Mouse (Mus musculus) E14TG2a.4 (cell line): ENCODE measurements at regions not wholly inside any gene's neighbourhood (a gene's known extent, or its start where the extent isn't known, plus 50 kb on each side); places are given as distances from the start of the nearest gene placed in this dataset.

Source experiments
- CTCF ChIP-seq: conservative IDR thresholded peaks from 2 replicates; pipeline ENCODE4 v1.5.1; 2014; ENCODE audit warnings: low read length
- POU5F1 ChIP-seq: IDR thresholded peaks from 2 replicates; pipeline ENCODE4 v1.6.1; 2014; ENCODE audit warnings: low read length, borderline replicate concordance

- no peak for TF ChIP-seq CTCF
- TF ChIP-seq POU5F1: no peak
Observed at GRCm38 (mm10) chr12:109402226-109402625, 50.4 kb upstream of the Dlk1 start.
